Mouse (Mus musculus) E14TG2a.4 (cell line): Measurements from ENCODE around the gene Tas2r135.

ENCODE experiments used
- CTCF ChIP-seq: conservative IDR thresholded peaks from 2 replicates; pipeline ENCODE4 v1.5.1; 2014; ENCODE audit warnings: low read length
- NANOG ChIP-seq: IDR thresholded peaks from 2 replicates; pipeline ENCODE4 v1.6.1; 2014; ENCODE audit warnings: borderline replicate concordance, low read length, mixed read lengths

DNA sequence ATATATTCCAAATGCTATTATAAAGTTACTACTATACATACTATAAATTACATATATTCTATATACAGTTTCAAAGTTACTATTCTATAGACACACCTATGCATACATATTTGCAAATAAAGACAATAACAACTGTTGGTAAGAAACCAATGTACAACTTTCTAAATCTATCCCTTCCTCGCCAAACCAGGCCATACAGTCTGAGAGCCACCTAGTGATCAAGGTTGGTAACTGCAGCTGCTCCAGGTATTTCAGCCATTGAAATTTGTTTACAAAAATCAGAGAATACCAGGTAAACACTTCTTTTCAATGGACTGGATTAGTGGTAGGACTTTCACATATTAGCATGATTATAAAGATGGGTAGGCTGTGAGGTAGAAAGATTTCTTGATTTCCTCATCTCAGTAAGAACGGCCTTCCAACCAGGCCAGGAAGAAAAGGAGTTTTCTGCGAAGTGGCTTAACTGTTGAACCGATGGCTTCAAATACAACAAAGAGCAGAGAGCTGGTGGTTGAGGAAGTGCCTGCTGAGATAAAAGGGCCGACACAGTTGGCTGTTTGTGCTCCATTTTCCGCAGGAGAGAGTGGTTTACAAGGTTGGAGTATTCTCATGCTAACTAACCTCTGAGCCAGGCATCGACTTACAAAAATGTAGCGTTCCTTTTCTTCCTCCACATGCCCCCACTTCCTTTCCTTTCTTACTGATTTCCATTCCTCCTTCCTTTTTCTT, 24.7 kb upstream of the Tas2r135 start:
- peak; percentile 96 for TF ChIP-seq CTCF
- peak; percentile 93 for TF ChIP-seq NANOG
